Mouse (Mus musculus) brain, embryonic 14.5 days (tissue): ENCODE measurements at regions not wholly inside any gene's neighbourhood (a gene's known extent, or its start where the extent isn't known, plus 50 kb on each side); places are given as distances from the start of the nearest gene placed in this dataset.
A peak's percentile ranks its signal among the peaks of the same experiment; 100 is the strongest.

Experiments
- DNase-seq: peaks from one replicate; pipeline ENCODE4 v3.0.0-alpha.2; 2011; ENCODE audit warnings: low read depth
- CTCF ChIP-seq: fragments of 200-500 bp; IDR thresholded peaks from 2 replicates; pipeline ENCODE4 v1.5.1; 2012; ENCODE audit warnings: inconsistent platforms, mild to moderate bottlenecking, moderate library complexity, borderline replicate concordance; ENCODE audit not compliant: insufficient read depth, insufficient read length; ENCODE audit errors: extremely low read depth
- POLR2A ChIP-seq: fragments of 200-500 bp; IDR thresholded peaks from 2 replicates; pipeline ENCODE4 v1.6.1; 2012; ENCODE audit warnings: mild to moderate bottlenecking, inconsistent platforms, borderline replicate concordance; ENCODE audit not compliant: poor library complexity, insufficient read depth, insufficient read length, severe bottlenecking; ENCODE audit errors: extremely low read depth

DNA sequence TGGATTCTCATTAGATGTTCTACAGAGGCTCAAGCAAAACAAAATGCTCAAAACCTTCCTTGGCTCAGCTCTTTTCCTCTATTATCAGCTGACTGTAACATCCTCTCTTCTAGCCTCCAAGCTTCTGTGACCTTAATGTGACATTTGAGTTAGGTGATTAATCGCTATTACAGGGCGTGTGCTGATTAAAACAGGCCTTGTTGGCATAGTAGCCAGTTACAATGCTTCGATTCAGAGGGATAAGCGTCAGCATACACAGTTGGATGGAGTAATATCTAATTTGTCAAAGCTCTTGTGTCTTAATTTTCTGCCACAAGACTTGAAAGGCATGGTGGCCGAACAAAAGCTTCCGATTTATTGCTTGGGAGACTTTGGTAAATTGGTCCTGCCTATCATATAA lies 378.2 kb downstream of the Fbxo8 start:
- DNase-seq, result peak; percentile 25
- no peak for TF ChIP-seq CTCF
- TF ChIP-seq POLR2A, result no peak

DNA sequence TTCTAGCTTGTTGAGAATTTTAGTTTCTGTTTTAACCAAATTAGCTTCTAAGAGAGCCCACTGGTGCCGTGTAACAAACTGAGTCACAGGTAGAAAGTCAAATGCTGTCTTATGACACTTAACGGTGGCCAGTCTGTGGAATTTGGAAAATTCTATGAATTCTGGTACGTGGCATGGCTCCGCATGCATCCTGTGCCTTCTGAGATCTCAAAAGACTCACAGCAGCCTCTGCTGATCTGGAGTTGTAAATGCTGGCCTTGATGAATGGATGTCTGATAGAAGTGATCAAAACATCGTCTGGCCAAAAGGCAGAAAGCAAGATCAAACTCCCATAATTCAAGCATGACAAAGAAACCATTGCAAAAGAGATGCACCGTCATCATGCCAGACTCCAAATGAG lies 381.5 kb downstream of the Fbxo8 start:
- no peak for TF ChIP-seq CTCF

DNA sequence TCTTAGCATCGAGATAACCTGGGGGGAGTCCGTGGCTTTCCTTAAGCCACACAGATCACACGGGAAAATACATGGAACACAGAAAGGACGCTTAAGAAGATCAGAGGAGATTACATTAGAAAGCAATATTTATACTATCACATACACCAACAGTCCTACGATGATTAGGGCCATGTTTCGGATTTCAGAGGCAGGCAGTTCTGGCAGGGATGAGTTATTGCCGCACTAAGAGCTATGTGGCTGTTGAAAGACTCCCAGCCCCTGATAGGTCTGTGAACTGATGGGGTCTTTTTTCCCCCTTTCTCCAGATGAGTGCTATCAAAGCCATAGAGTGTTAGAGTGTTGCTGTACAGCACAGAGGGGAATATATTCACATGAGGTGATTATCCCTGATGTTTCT lies 358.6 kb upstream of the Hand2 start:
- TF ChIP-seq POLR2A (no peak), CTCF (no peak)
- no peak for DNase-seq

More for the DNA sequence above, 381.5 kb downstream of the Fbxo8 start:
- DNase-seq, result no peak

- TF ChIP-seq POLR2A (no peak), CTCF (no peak)
- no peak for DNase-seq
Measured at GRCm38 (mm10) chr8:56970311-56970710, 350.5 kb upstream of the Hand2 start.

DNA sequence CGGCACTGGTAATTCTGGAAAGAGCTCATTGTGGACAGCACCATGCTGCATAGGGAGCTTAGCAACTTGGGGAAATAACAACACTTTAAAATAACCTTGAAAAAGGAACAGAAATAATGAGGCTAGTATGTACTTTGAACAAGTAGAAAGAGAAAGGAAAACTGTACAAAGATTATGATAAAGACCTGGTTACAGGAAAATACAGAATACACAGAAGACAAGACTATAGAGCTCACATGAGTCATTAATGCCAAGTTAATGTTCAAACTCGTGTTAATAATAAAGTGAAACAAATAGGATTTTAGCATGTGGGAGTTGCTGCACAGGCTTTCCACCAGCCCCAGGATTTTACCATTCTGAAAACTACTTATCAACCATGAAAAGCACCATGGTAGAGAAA lies 341.8 kb upstream of the Hand2 start:
- no peak for DNase-seq
- no peak for TF ChIP-seq CTCF
- no peak for TF ChIP-seq POLR2A

DNA sequence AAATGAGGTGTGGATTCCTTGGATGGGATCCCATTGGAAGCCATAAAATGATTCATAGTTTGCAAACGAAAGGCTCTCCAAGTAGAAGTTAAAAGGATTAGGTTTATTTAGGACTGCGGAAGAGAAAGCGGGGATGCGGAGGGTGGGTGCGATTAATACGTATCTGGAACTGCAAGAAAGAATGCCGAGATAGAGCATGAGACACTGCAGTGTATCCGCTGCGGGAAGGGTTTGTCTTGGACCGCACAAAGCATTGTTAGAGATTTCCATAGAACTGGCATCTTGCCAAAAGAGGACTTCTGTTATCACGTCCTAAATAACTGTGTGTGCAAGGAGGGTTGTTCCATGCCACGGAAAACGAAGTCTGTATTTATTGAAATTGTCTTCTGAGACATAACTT lies 341.4 kb upstream of the Hand2 start:
- DNase-seq, result peak; percentile 12

DNA sequence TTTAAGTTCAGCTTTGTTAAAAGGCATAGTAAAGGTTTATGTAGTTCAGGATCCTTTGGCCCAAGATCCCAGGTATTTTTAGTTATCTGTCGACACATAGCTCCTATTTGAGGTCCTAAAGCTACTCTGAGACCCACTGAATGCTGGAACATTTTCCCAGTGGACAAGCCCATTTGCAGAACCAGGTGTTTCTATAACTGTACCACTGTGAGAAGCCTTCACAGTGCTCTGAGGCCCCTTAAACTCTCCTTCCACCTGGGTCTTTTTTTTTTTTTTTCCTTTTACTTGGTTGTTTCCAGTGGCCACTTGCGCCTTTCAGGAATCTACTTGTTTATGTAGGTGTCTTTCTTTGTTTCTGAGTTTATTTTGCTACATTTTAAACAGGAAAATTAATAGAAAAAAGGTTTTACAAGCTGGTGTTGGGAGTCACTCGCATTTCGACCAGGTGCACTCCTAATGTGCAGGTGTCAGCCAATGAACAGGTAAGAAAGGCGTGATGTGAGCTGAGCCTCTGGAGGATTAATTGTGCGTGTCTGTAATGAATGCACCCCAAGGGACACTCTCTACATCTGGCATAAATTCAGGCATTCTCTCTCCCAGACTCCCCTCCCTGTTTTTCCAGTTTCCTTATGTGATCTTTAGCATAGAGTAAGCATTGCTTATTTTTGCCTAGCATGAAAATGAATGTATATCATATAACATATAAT lies 310.3 kb upstream of the Hand2 start:
- DNase-seq, result no peak
- TF ChIP-seq CTCF, result no peak
- no peak for TF ChIP-seq POLR2A

More for the DNA sequence above, 341.4 kb upstream of the Hand2 start:
- TF ChIP-seq CTCF (no peak), POLR2A (no peak)

DNA sequence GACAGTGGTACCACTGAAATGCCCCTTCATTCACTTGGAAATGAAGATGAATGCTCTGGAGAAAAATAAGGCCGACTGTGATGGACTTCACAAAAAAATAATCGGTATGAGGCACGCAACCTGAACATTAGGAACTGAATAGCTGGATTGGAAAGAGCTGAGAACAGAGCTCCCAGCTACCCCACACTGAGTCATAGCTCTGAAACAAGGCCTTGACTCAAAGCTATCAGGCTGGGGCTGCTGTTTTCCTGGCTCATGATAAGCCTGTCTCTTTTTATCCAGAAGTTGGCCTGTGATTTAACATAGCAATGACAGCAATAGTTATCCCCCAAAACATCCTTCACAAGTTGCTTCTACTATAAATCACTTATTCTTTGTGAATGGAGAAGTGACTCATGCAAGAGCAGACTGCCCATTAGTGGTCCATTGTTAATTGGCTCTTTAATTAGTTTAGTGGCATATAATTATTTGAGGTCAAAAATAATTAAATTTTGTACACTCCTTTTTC lies 306.9 kb upstream of the Hand2 start:
- peak; percentile 40 for DNase-seq
- TF ChIP-seq POLR2A (no peak), CTCF (no peak)

- TF ChIP-seq POLR2A (no peak), CTCF (no peak)
- no peak for DNase-seq
Measured at GRCm38 (mm10) chr8:57016329-57016728, 304.5 kb upstream of the Hand2 start.

DNA sequence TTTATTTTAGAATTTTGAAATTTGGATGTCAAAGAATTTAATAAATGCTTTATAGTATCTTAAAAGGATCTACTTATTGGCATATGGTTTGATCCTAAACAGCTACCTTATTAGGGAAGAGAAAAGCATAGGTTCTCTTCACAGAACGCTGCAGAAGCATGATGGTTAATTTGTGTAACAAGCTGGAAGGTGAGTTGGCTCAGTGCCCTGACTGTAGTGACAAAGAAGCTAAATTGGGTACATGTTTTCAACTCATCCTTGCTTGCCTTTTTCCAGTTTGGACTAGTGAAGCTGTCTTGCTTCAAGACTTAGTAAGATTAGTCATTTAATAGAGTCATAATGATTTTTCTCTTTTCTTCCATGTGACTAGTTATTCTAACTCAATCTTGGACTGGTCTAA lies 292.7 kb upstream of the Hand2 start:
- DNase-seq, result peak; percentile 18

GRCm38 (mm10) chr8:57048490-57048889 lies 272.3 kb upstream of the Hand2 start:
- TF ChIP-seq POLR2A (no peak), CTCF (no peak)
- DNase-seq, result no peak

DNA sequence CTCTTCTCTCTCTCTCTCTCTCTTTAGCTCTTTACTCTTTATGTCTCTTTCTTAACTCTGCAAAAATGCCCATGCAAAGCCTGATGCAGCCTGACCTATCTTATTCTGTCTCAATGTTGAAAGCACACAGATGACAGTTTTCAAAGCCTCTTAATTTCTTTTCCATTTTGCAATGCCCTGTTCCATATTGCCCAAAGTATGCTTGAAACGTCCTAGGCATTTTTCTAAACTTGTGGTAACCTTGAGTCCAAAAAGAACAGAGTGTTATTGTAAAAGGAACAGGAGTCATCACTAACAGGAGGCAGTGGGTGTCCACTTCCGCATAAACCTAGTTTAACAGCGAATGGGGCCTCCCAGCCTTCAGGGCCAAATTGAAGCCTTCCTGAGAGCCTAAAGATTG lies 271.9 kb upstream of the Hand2 start:
- DNase-seq, result no peak
- no peak for TF ChIP-seq POLR2A
- TF ChIP-seq CTCF, result no peak

GRCm38 (mm10) chr8:57052661-57053060 lies 268.1 kb upstream of the Hand2 start:
- DNase-seq, result no peak
- TF ChIP-seq POLR2A (no peak), CTCF (no peak)

DNA sequence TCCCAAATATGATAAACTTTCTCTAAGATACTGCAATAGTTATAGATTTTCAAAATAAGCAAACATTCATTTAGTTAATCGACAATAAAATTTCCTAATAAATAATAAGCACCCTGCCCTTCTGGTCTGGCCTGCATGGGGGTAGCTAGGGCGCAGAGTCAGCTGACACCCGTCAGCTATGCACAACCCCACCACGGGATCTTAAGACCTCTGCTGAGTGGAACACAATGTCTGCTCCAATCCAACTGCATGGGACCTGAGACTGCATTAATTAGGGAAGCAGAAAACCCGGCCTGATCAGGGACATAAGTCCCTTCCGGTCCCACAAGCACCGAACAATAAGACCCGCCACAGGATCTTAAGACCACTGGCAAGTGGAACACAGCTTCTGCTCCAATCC lies 243.8 kb upstream of the Hand2 start:
- TF ChIP-seq POLR2A (no peak), CTCF (no peak)
- no peak for DNase-seq
